Mouse (Mus musculus): ENCODE data around the gene Pcbp2. TPM values are rescaled to one million over a fixed set of nuclear protein-coding genes. Genes with fewer than 3 reads are reported as not detected.
A peak's percentile ranks its signal among the peaks of the same experiment; 100 is the strongest.

Pcbp2 gene
- polyA plus RNA-seq, 1 experiment from 2014 or later = 105 TPM

DNA sequence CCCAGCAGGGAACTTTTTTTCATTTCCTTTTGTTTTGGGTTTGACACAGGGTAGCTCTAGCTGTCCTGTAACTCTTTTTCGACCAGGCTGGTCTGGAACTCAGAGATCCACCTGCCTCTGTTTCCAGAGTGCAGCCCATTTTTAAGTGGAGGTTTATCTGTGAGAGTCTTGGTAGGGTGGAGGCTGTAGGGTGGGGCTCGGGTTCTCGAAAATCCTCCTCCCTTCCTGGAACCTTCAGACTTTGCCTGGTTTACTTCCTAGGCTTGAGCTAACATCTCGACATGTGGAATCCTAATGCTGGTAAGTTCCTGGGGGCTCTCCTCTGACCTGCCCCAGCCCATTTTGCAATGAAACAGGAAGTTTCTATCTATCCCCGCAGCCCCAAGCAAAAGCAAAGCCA, 10.5 kb upstream of the Pcbp2 start:
- Histone ChIP-seq H3K9ac (ENCODE audit: low read depth, low read length) (no peak overlapping the region), H3K4me3 (ENCODE audit: low read depth, low read length) (peak overlapping the region; percentile 49; the same call in 1 of the 2 replicates)
- no peak for ATAC-seq

DNA sequence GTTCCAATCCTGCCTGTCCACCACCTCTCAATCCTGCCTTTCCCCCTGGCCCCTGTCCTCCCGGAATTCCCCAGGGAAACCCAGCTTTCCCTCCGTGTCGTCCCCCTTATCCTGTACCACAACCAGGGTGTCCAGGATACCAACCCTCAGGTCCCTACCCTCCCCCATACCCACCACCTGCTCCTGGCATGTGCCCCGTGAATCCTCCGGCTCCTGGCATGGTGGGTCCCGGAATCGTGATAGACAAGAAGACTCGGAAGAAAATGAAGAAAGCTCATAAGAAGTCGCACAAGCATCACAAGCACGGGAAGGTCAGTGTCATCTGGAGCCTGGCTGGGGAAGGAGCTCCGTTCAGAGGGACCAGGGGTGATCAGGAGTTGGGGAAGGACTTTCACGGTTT, 9.9 kb upstream of the Pcbp2 start:
- H3K9ac ChIP-seq (ENCODE audit: low read depth, low read length) = no peak overlapping the region
- no peak for ATAC-seq
- H3K27me3 ChIP-seq (ENCODE audit: control insufficient read depth, insufficient read depth, low read depth, low read length) = no peaks in the 10 kb centered on the region
- no peak overlapping the region for H3K4me3 ChIP-seq (ENCODE audit: low read depth, low read length)
- no peak overlapping the region for H3K4me2 ChIP-seq (ENCODE audit: low read length)
- 83% methylated on average over 12 of the region's 12 CpGs for WGBS
- no peak overlapping the region for H3K27ac ChIP-seq (ENCODE audit: low read length)
- H3K4me1 ChIP-seq (ENCODE audit: control insufficient read depth, insufficient read depth, low read length) = peaks cover 17% of the 10 kb centered on the region
- no peaks in the 10 kb centered on the region for H3K9me3 ChIP-seq (replicated peaks; ENCODE audit: control insufficient read depth, low read length, poor library complexity, severe bottlenecking)
- H3K36me3 ChIP-seq (ENCODE audit: control insufficient read depth, insufficient read depth, low read length) = peaks cover 7% of the 10 kb centered on the region

More for the DNA sequence above, 10.5 kb upstream of the Pcbp2 start:
- Histone ChIP-seq H3K36me3 (ENCODE audit: control insufficient read depth, insufficient read depth, low read length) (peaks cover 7% of the 10 kb centered on the region), H3K4me2 (ENCODE audit: low read length) (peak overlapping the region; percentile 61), H3K27me3 (ENCODE audit: control insufficient read depth, insufficient read depth, low read depth, low read length) (no peaks in the 10 kb centered on the region), H3K4me1 (ENCODE audit: control insufficient read depth, insufficient read depth, low read length) (peaks cover 17% of the 10 kb centered on the region), H3K27ac (ENCODE audit: low read length) (no peak overlapping the region), H3K9me3 (replicated peaks; ENCODE audit: control insufficient read depth, low read length, poor library complexity, severe bottlenecking) (no peaks in the 10 kb centered on the region)
- WGBS = 73% methylated on average over 5 of the region's 5 CpGs

DNA sequence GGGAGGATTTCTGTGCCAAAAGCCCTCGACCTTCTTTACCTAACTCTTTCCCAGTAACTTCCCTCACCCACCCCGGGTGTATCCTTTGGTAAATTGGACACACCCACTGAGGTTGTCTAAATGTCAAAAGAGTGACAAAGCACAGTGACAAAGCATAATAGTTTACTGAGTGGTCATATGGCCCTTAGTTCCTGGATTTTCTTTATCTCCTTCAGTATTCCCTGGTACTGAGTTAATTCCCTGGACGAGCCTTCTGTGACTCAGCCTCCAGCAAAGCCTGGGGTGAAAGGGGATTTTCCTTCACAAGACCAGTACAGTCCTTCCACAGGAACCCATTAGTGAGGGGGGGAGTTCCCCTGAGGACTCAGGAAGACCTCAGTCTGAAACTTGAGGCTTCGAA, 9.4 kb upstream of the Pcbp2 start:
- WGBS = 64% methylated on average over 4 of the region's 4 CpGs
- ATAC-seq = no peak
- no peak overlapping the region for H3K4me2 ChIP-seq (ENCODE audit: low read length)

DNA sequence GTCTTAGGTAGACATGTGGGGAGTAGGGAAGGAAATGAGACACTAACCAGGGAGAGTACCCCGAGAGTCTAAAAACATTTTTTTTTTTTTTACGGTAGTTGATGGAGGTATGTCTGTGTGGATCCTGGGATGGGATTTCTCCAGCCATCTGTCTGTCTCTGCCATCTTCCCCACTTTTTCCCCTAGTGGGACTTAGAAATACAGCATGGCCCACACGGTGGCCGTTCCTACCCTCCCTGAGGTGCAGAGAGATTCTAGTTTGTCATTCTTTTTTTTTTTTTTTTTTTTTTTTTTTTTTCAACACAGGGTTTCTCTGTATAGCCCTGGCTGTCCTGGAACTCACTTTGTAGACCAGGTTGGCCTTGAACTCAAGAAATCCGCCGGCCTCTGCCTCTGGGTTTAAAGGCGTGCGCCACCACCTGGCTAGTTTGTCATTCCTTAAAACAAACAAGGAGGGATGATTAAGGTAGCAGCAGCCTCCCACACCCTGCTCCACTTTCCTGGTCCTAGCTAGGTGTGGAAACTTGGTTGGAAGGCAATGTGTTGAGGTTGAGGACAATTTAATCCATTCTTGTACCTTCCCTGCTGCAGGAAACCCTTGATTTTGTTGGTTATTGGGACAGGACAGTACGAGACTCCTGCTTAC, 8.8 kb upstream of the Pcbp2 start:
- WGBS = 82% methylated on average over 9 of the region's 9 CpGs
- ATAC-seq = no peak

More for the DNA sequence above, 9.4 kb upstream of the Pcbp2 start:
- peaks cover 17% of the 10 kb centered on the region for H3K4me1 ChIP-seq (ENCODE audit: control insufficient read depth, insufficient read depth, low read length)
- peaks cover 7% of the 10 kb centered on the region for H3K36me3 ChIP-seq (ENCODE audit: control insufficient read depth, insufficient read depth, low read length)
- H3K4me3 ChIP-seq (ENCODE audit: low read depth, low read length) = no peak overlapping the region
- no peaks in the 10 kb centered on the region for H3K27me3 ChIP-seq (ENCODE audit: control insufficient read depth, insufficient read depth, low read depth, low read length)
- no peaks in the 10 kb centered on the region for H3K9me3 ChIP-seq (replicated peaks; ENCODE audit: control insufficient read depth, low read length, poor library complexity, severe bottlenecking)
- H3K9ac ChIP-seq (ENCODE audit: low read depth, low read length) = no peak overlapping the region
- H3K27ac ChIP-seq (ENCODE audit: low read length) = no peak overlapping the region

DNA sequence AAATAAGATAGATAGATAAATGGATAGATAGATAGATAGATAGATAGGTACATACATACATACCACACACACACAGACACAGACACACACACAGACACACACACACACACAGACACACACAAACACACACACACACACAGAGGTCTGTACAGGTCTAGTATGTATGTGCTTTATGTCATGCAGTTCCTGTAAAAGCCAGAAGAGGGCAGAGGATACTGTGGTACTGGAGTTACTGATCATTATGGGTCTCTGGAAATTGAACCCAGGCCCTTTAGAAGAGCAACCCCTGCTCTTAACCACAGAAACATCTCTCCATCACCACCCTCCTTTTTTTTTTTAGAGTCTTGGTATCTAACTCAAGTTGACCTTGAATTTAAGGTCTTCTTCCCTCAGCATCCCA, 6.7 kb upstream of the Pcbp2 start:
- Histone ChIP-seq H3K27me3 (ENCODE audit: control insufficient read depth, insufficient read depth, low read depth, low read length) (no peaks in the 10 kb centered on the region), H3K36me3 (ENCODE audit: control insufficient read depth, insufficient read depth, low read length) (peaks cover 7% of the 10 kb centered on the region), H3K9me3 (replicated peaks; ENCODE audit: control insufficient read depth, low read length, poor library complexity, severe bottlenecking) (no peaks in the 10 kb centered on the region), H3K4me3 (ENCODE audit: low read depth, low read length) (no peak overlapping the region), H3K4me1 (ENCODE audit: control insufficient read depth, insufficient read depth, low read length) (peaks cover 17% of the 10 kb centered on the region), H3K4me2 (ENCODE audit: low read length) (no peak overlapping the region), H3K9ac (ENCODE audit: low read depth, low read length) (no peak overlapping the region), H3K27ac (ENCODE audit: low read length) (no peak overlapping the region)
- ATAC-seq = no peak

More for the DNA sequence above, 8.8 kb upstream of the Pcbp2 start:
- Histone ChIP-seq H3K9ac (ENCODE audit: low read depth, low read length) (no peak overlapping the region), H3K4me3 (ENCODE audit: low read depth, low read length) (no peak overlapping the region), H3K4me2 (ENCODE audit: low read length) (no peak overlapping the region), H3K36me3 (ENCODE audit: control insufficient read depth, insufficient read depth, low read length) (peaks cover 7% of the 10 kb centered on the region), H3K27ac (ENCODE audit: low read length) (no peak overlapping the region), H3K4me1 (ENCODE audit: control insufficient read depth, insufficient read depth, low read length) (peaks cover 17% of the 10 kb centered on the region), H3K9me3 (replicated peaks; ENCODE audit: control insufficient read depth, low read length, poor library complexity, severe bottlenecking) (no peaks in the 10 kb centered on the region), H3K27me3 (ENCODE audit: control insufficient read depth, insufficient read depth, low read depth, low read length) (no peaks in the 10 kb centered on the region)

DNA sequence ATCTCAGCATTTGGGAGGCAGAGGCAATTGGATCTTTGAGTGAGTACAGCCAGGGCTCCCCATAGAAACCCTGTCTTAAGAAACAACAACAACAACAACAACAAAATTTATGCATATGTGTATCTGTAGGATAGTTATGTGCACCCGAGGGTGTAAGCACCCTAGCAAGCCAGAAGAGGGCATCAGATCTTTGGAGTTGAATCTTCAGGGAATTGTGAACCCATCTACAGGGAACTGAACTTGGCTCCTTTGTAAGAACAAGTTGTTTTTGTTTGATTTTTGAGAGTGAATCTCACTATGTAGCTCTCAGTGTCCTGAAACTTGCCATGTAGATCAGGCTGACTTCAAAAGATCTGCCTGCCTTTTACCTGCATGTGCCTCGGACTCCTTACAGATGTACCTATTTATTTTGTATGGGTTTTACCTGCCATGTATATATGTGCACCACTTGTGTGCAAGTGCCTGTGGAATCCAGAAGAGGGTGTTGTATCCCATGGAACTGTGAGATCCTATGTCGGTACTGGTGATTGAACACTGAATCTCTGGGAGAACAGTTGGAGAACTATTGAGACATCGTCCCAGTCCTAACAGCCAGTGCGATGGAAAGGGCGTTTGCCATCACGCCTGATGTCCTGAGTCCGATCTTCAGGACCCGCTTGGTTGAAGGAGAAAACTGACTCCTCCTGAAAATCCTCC, 1.5 kb upstream of the Pcbp2 start:
- 97% methylated on average over 9 of the region's 9 CpGs for WGBS
- H3K27ac ChIP-seq (ENCODE audit: low read length) = no peak overlapping the region
- H3K27me3 ChIP-seq (ENCODE audit: control insufficient read depth, insufficient read depth, low read depth, low read length) = no peaks in the 10 kb centered on the region
- ATAC-seq = no peak
- H3K4me2 ChIP-seq (ENCODE audit: low read length) = no peak overlapping the region
- H3K9ac ChIP-seq (ENCODE audit: low read depth, low read length) = no peak overlapping the region
- H3K9me3 ChIP-seq (replicated peaks; ENCODE audit: control insufficient read depth, low read length, poor library complexity, severe bottlenecking) = no peaks in the 10 kb centered on the region
- H3K4me3 ChIP-seq (ENCODE audit: low read depth, low read length) = no peak overlapping the region
- peaks cover 16% of the 10 kb centered on the region for H3K4me1 ChIP-seq (ENCODE audit: control insufficient read depth, insufficient read depth, low read length)
- H3K36me3 ChIP-seq (ENCODE audit: control insufficient read depth, insufficient read depth, low read length) = 0 out of 2 replicates have a peak, but pooled peaks cover 1% of the 10 kb centered on the region

DNA sequence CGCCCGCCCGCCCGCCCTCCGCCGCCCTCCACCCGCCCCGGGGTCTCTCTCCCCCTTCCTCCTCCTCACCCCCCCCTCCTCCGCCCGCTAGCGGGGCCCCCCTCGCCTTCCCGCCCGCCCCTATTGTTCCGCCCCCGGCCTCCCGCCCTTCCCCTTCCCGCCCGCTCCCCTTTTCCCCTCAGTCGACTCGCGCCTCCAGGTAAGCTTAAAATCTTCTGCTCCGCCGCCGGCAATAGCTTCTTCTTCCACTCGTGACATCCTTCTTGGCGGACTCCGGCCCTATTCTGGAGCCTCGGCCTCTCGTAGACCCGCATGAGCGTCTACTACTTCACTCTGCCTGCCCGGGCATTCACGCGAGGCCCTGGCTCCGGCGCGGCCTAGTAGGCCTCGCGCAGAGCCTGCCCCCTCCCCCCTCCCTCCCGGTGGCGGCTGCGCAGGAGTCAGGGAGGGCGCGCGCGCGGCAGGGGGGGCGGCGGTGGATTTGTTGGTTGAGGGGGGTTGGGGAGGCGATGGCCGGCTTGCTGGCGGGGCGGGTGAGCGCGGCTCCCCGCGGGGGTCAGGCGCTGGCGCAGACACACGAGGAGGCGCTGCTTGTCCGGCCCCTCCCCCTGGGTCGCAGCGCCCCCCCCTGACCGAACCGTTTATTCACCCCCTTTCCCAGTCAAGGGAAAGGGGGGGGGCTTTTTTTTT, 411 bp downstream of the Pcbp2 start:
- H3K36me3 ChIP-seq (ENCODE audit: control insufficient read depth, insufficient read depth, low read length) = peaks cover 10% of the 10 kb centered on the region
- under 1% methylated on average over 34 of the region's 67 CpGs for WGBS
- peak overlapping the region; percentile 74 for H3K4me3 ChIP-seq (ENCODE audit: low read depth, low read length)
- H3K4me1 ChIP-seq (ENCODE audit: control insufficient read depth, insufficient read depth, low read length) = peaks cover 16% of the 10 kb centered on the region
- peak overlapping the region; percentile 81 for H3K9ac ChIP-seq (ENCODE audit: low read depth, low read length)
- peak; percentile 66 for ATAC-seq
- peak overlapping the region; percentile 76 for H3K4me2 ChIP-seq (ENCODE audit: low read length)
- no peaks in the 10 kb centered on the region for H3K9me3 ChIP-seq (replicated peaks; ENCODE audit: control insufficient read depth, low read length, poor library complexity, severe bottlenecking)
- no peaks in the 10 kb centered on the region for H3K27me3 ChIP-seq (ENCODE audit: control insufficient read depth, insufficient read depth, low read depth, low read length)
- peak overlapping the region; percentile 88 for H3K27ac ChIP-seq (ENCODE audit: low read length)

DNA sequence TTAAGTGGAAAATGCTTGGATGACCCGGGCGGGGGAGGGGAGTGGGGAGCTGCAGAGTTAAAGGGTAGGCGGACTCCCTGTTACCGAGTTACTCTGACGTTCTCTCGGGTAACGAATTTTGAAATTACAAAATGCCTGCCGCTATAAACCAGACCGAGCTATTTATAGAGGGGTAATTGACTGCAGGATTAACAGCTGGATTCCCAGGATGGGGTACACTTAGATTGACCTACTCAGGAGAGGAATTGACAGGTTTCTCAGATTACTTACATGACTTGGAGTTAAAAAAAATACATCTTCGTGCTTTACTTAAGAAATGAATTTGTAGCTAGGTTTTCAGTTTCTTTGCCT, 931 bp downstream of the Pcbp2 start:
- ATAC-seq = no peak

DNA sequence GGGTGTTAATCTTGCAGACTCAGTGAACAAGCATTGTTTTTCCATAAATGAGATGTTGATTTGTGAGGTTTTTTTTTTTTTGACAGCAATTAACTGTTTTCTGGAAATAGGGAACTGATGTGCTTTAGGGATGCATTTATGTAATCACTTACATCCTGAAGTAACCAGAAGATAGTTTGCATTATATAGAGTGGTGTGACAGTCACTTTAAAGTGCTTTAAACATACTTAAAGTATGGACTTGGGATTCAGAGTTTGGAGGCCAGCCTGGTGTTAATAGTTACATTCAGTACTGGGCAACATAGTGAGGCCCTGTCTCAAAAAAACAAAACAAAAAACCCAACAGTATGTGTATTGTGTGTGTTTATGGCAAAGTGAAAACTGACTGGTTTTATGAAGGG, 1.4 kb downstream of the Pcbp2 start:
- no peak overlapping the region for H3K27ac ChIP-seq (ENCODE audit: low read length)
- ATAC-seq = no peak

More for the DNA sequence above, 931 bp downstream of the Pcbp2 start:
- peak overlapping the region; percentile 74 for H3K4me3 ChIP-seq (ENCODE audit: low read depth, low read length)
- peak overlapping the region; percentile 88 for H3K27ac ChIP-seq (ENCODE audit: low read length)
- H3K9ac ChIP-seq (ENCODE audit: low read depth, low read length) = peak overlapping the region; percentile 81
- peak overlapping the region; percentile 76 for H3K4me2 ChIP-seq (ENCODE audit: low read length)
- peaks cover 16% of the 10 kb centered on the region for H3K4me1 ChIP-seq (ENCODE audit: control insufficient read depth, insufficient read depth, low read length)
- H3K9me3 ChIP-seq (replicated peaks; ENCODE audit: control insufficient read depth, low read length, poor library complexity, severe bottlenecking) = no peaks in the 10 kb centered on the region
- H3K36me3 ChIP-seq (ENCODE audit: control insufficient read depth, insufficient read depth, low read length) = peaks cover 15% of the 10 kb centered on the region
- H3K27me3 ChIP-seq (ENCODE audit: control insufficient read depth, insufficient read depth, low read depth, low read length) = no peaks in the 10 kb centered on the region
- WGBS = under 1% methylated on average over 10 of the region's 10 CpGs

More for the DNA sequence above, 1.4 kb downstream of the Pcbp2 start:
- H3K4me3 ChIP-seq (ENCODE audit: low read depth, low read length) = peak overlapping the region; percentile 74
- peaks cover 16% of the 10 kb centered on the region for H3K4me1 ChIP-seq (ENCODE audit: control insufficient read depth, insufficient read depth, low read length)
- H3K36me3 ChIP-seq (ENCODE audit: control insufficient read depth, insufficient read depth, low read length) = peaks cover 15% of the 10 kb centered on the region
- no peaks in the 10 kb centered on the region for H3K27me3 ChIP-seq (ENCODE audit: control insufficient read depth, insufficient read depth, low read depth, low read length)
- no peaks in the 10 kb centered on the region for H3K9me3 ChIP-seq (replicated peaks; ENCODE audit: control insufficient read depth, low read length, poor library complexity, severe bottlenecking)
- peak overlapping the region; percentile 76 for H3K4me2 ChIP-seq (ENCODE audit: low read length)
- no peak overlapping the region; the same call in 1 of the 2 replicates for H3K9ac ChIP-seq (ENCODE audit: low read depth, low read length)

Measured in midbrain, embryonic 16.5 days (tissue).